Mouse (Mus musculus) right cerebral cortex, postnatal 10 days (tissue): ENCODE data around the gene Taar9.
"Not testable (repeated sequence)": the region's sequence is repeated elsewhere in the genome, so short reads cannot be mapped to it uniquely, and the experiment has no call there.

ENCODE experiments used
- DNase-seq, 2 experiments: peaks; one replicate each; pipeline ENCODE4 v3.0.0; 2021; ENCODE audit warnings: low spot score in 2 of 2

Gene Taar9

GRCm38 (mm10) chr10:24076200-24076599 lies 33.1 kb downstream of the Taar9 start, which contains the start of gene Taar8a:
Taar8a (plus strand) TSS chr10:24076500.
- not testable (repeated sequence) for DNase-seq

GRCm38 (mm10) chr10:24074751-24075150 lies 34.6 kb downstream of the Taar9 start:
- DNase-seq: not testable (repeated sequence)

DNA sequence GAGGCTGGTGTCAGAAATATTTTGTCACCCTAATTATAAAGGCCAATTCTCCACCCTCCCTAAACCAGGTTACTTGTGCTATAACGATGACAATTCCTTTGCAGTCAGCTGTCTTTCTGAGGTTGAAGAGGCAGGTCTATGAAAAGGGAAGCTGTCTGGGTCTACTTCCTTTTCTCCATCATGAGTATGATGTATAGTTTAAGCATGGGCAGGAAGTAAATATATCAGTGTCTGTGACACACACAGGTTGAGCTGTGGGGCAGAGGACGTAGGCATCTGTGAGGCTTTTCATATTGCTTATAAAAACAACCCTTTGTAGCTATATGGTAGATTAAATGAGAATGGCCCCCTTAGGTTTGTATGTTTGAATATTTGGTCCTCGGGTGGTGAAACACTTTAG lies 50.3 kb downstream of the Taar9 start:
- no peak for DNase-seq
